Mouse (Mus musculus) ovary, postnatal 14 days (tissue): Measurements from ENCODE around the gene Cops4.

Source experiments
- DNase-seq: peaks from one replicate; pipeline ENCODE4 v3.0.0; 2022; ENCODE audit warnings: low spot score

Gene Cops4

GRCm38 (mm10) chr5:100578863-100579411, 60.8 kb downstream of the Cops4 start:
- DNase-seq, result no peak

- DNase-seq, result no peak
Observed at GRCm38 (mm10) chr5:100581622-100582434, 63.7 kb downstream of the Cops4 start.

GRCm38 (mm10) chr5:100582435-100582826, 64.3 kb downstream of the Cops4 start:
- no peak for DNase-seq

DNA sequence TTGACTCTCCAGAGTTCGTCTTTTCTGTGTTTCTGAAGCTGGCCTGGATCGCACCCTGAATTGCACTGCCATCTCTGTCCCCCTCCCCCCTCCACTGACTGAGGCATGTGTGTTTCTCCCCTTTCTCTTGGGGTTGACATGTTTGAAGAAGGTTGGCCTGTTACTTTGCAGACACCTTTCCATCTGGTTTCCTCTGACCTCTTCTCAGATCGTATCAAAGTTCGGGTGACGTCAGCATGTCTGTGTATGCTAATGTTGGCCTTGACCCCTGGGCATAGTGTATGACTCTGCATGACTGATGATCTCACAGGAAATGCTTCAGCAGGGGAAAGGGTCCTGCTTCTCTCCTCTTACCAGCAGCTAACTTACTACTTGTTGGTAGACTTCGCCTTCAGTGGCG, 65.0 kb downstream of the Cops4 start:
- no peak for DNase-seq

GRCm38 (mm10) chr5:100585206-100585644, 67.1 kb downstream of the Cops4 start:
- DNase-seq, result no peak

- no peak for DNase-seq
Observed at GRCm38 (mm10) chr5:100585657-100586056, 67.5 kb downstream of the Cops4 start.

DNA sequence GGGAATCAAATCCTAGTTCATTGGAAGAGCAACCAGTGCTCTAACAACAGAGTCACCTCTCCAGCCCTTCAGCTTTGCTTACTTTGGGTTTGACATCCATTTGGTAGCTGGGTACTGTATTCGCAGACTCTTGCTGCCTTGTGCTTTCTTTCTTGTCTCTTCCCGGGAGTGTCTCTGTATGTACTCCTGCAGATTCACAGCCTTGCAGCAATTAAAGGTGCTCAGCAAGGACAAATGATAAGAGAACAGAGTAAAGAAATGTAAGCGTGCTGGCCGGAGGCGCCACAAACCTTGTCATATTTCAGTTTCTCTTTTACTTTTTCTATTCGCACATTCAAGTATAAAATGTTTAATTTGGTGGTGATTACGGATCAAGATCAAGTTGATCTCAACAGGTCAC, 69.0 kb downstream of the Cops4 start:
- DNase-seq, result no peak

DNA sequence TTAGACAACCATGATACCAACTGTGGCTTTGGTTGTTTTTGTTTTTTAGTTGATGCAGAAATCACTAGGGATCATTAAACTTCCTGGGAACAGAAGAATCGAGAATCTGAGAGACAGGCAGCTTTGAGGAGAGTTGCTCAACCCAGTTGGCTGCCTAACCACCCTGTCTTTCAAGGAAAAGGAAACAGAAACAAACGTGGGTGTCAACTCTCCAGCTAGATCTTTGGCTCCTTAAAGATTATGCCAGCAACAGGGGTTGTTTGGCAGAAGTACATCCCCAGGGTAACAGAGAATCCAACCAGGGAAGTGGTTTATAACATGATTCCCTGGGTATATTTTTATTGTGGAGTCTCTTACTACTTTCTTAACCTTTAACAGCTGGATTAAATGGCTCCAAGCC, 69.5 kb downstream of the Cops4 start:
- DNase-seq, result no peak

- no peak for DNase-seq
Observed at GRCm38 (mm10) chr5:100590505-100590904, 72.4 kb downstream of the Cops4 start.

GRCm38 (mm10) chr5:100594803-100595467, 76.8 kb downstream of the Cops4 start:
- DNase-seq, result no peak

DNA sequence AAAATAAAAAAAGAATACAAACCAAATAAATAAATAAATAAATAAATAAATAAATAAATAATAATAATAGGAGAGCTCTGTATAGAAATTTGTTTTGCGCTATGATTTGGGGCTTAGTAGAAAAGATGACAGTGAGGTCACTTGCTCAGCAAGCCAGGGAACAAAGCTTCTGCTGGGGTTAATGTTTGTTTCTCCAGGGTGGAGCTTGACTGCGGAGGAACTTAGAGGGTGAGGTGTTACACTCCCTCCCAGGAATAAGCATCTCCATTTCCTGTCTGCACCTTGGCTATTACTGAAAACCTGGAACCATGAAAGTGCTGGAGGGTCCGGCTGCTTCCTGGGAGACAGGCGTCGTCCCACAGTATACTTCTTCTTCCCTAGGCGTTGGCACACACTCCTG, 77.9 kb downstream of the Cops4 start:
- no peak for DNase-seq
